9 mouse cellular contexts compared by ENCODE assay signal in genomic region chrX:93281028-93281723, GRCm38 (mm10). TPM values are rescaled to one million over a fixed set of nuclear protein-coding genes. Genes with fewer than 3 reads are reported as not detected.
A peak's percentile ranks its signal among the peaks of the same experiment; 100 is the strongest.
DNase-seq lines count a peak whose midpoint lies in the region; ATAC-seq and TF ChIP-seq lines count a peak whose summit lies in the region.
"Had no signal": no experiment of that assay in that cellular context is flagged by ENCODE, and none has a peak within 500 bp of the region (broad histone marks: within the 10 kb centered on the region; RNA-seq: fewer than 3 reads in every experiment).

No protein-coding gene starts in this region.

- no peak for TF ChIP-seq EP300 in heart, postnatal 0 days (IDR thresholded peaks at IDR 0.05; ENCODE audit: low read depth)

- peaks cover 60% of the 10 kb centered on the region for H3K27me3 ChIP-seq in E14TG2a.4 (ENCODE audit: insufficient read depth, low read length)
- peaks cover 66% of the 10 kb centered on the region for H3K27me3 ChIP-seq in heart, postnatal 0 days (ENCODE audit: control insufficient read depth, insufficient read depth, low read length)
- peaks cover 96% of the 10 kb centered on the region for H3K27me3 ChIP-seq in limb, embryonic 10.5 days (ENCODE audit: low read depth, poor library complexity, severe bottlenecking)
- peaks cover 61% of the 10 kb centered on the region for H3K27me3 ChIP-seq in midbrain, embryonic 12.5 days
- no peaks in the 10 kb centered on the region for H3K27me3 ChIP-seq in testis, adult 2 months (ENCODE audit: control insufficient read depth, insufficient read depth, low read length)

- peak; percentile 62 for TF ChIP-seq CTCF in E14TG2a.4 (conservative IDR thresholded peaks at IDR 0.05; ENCODE audit: low read length)
- TF ChIP-seq CTCF in heart, postnatal 0 days (IDR thresholded peaks at IDR 0.05; ENCODE audit: low read depth), result peak; percentile 34
- peak; percentile 51 for TF ChIP-seq CTCF in testis, adult 2 months (IDR thresholded peaks at IDR 0.05; ENCODE audit: control insufficient read depth, insufficient read depth, insufficient replicate concordance, low read depth, low read length)

- peak; percentile 40 to 69 for DNase-seq in cerebellum, postnatal 25 days
- peak; percentile 37 for DNase-seq in c-Kit-positive CD71-positive TER-119-positive erythroid progenitor cells, embryonic 14.5 days (ENCODE audit: low spot score)
- no peak for DNase-seq in heart, postnatal 0 days (ENCODE audit: low spot score)
- DNase-seq in limb, embryonic 10.5 days (ENCODE audit: low spot score), result peak; percentile 81

- H3K4me1 ChIP-seq in E14TG2a.4 (replicated peaks; ENCODE audit: low read depth, low read length), result peaks cover 12% of the 10 kb centered on the region; the same call in 1 of the 2 replicates
- H3K4me1 ChIP-seq in heart, postnatal 0 days (ENCODE audit: control insufficient read depth, insufficient read depth), result no peaks in the 10 kb centered on the region
- 0 out of 2 replicates have a peak, but pooled peaks cover 3% of the 10 kb centered on the region for H3K4me1 ChIP-seq in limb, embryonic 10.5 days
- H3K4me1 ChIP-seq in midbrain, embryonic 12.5 days, result no peaks in the 10 kb centered on the region; the same call in 1 of the 2 replicates
- peaks cover 6% of the 10 kb centered on the region for H3K4me1 ChIP-seq in testis, adult 2 months (ENCODE audit: control insufficient read depth, insufficient read depth, low read length)

- H3K4me2 ChIP-seq in heart, postnatal 0 days (ENCODE audit: low read depth, low read length), result peak overlapping the region; percentile 21; the same call in 1 of the 2 replicates
- H3K4me2 ChIP-seq in midbrain, embryonic 12.5 days (replicated peaks), result peak overlapping the region; percentile 33

- no peaks in the 10 kb centered on the region for H3K36me3 ChIP-seq in E14TG2a.4 (ENCODE audit: insufficient read depth, low read length)
- H3K36me3 ChIP-seq in heart, postnatal 0 days (replicated peaks; ENCODE audit: control insufficient read depth, insufficient read depth, low read length), result no peaks in the 10 kb centered on the region
- H3K36me3 ChIP-seq in limb, embryonic 10.5 days, result no peaks in the 10 kb centered on the region
- H3K36me3 ChIP-seq in midbrain, embryonic 12.5 days, result no peaks in the 10 kb centered on the region
- no peaks in the 10 kb centered on the region for H3K36me3 ChIP-seq in testis, adult 2 months (ENCODE audit: control insufficient read depth, insufficient read depth, low read length)

- no peak for ATAC-seq in cerebellum, adult (ENCODE audit: insufficient number of reproducible peaks, low FRiP score, low TSS enrichment)
- ATAC-seq in heart, postnatal 0 days (ENCODE audit: insufficient read depth, low read depth), result no peak
- peak; percentile 66 for ATAC-seq in midbrain, embryonic 12.5 days (ENCODE audit: low FRiP score, low read depth)

- TF ChIP-seq POLR2A in testis, adult 2 months (IDR thresholded peaks at IDR 0.05; ENCODE audit: control insufficient read depth, low read depth, low read length), result no peak

- peak overlapping the region; percentile 71 for H3K4me3 ChIP-seq in E14TG2a.4 (replicated peaks; ENCODE audit: low read length)
- H3K4me3 ChIP-seq in heart, postnatal 0 days (ENCODE audit: low read depth, low read length), result no peak overlapping the region
- peak overlapping the region; percentile 31 for H3K4me3 ChIP-seq in limb, embryonic 10.5 days
- H3K4me3 ChIP-seq in midbrain, embryonic 12.5 days, result peak overlapping the region; percentile 12; the same call in 1 of the 2 replicates
- peak overlapping the region; percentile 37 for H3K4me3 ChIP-seq in testis, adult 2 months (ENCODE audit: control insufficient read depth, low read depth, low read length)

- 17% methylated on average over 23 of the region's 23 CpGs for WGBS in heart, postnatal 0 days
- 11% methylated on average over 23 of the region's 23 CpGs for WGBS in limb, embryonic 10.5 days
- 19% methylated on average over 23 of the region's 23 CpGs for WGBS in midbrain, embryonic 12.5 days

- no peak overlapping the region for H3K27ac ChIP-seq in heart, postnatal 0 days (ENCODE audit: low read depth)
- no peak overlapping the region for H3K27ac ChIP-seq in limb, embryonic 10.5 days
- no peak overlapping the region for H3K27ac ChIP-seq in midbrain, embryonic 12.5 days (replicated peaks)
- H3K27ac ChIP-seq in testis, adult 2 months (ENCODE audit: control insufficient read depth, insufficient read depth, low read depth, low read length), result no peak overlapping the region

- no peaks in the 10 kb centered on the region for H3K9me3 ChIP-seq in E14TG2a.4 (ENCODE audit: low read length)
- H3K9me3 ChIP-seq in heart, postnatal 0 days (replicated peaks; ENCODE audit: control insufficient read depth, low read length), result no peaks in the 10 kb centered on the region
- H3K9me3 ChIP-seq in limb, embryonic 10.5 days (replicated peaks), result no peaks in the 10 kb centered on the region
- no peaks in the 10 kb centered on the region for H3K9me3 ChIP-seq in midbrain, embryonic 12.5 days

- H3K9ac ChIP-seq in heart, postnatal 0 days (replicated peaks; ENCODE audit: low read depth, low read length), result no peak overlapping the region
- no peak overlapping the region for H3K9ac ChIP-seq in midbrain, embryonic 12.5 days (replicated peaks)

RNA-seq across cellular contexts. Expression of gene Arx, which starts 5.1 kb away (rescaled TPM):
- total RNA-seq in heart, postnatal 0 days (2014; rRNA removed; ENCODE audit: low replicate concordance), result not detected in 2 replicates
- not detected in 2 replicates for polyA plus RNA-seq in heart, postnatal 0 days (2015; fragmentation: Nextera tagmentation; extraction: Ambion mirVana)
- polyA plus RNA-seq in limb, embryonic 10.5 days (2016; fragmentation: Nextera tagmentation; extraction: Ambion mirVana), result 0.09 and 0.11 TPM in 2 replicates
- 13.9 and 25.5 TPM in 2 replicates for polyA plus RNA-seq in midbrain, embryonic 12.5 days (2016; fragmentation: Nextera tagmentation; extraction: Ambion mirVana)
- 1.3 and 1.7 TPM in 2 replicates for polyA plus RNA-seq in testis, adult 2 months (2012; rRNA removed)
- polyA plus RNA-seq: liver, embryonic 16.5 days had no signal
